Mouse (Mus musculus) thymus, adult 2 months (tissue): ENCODE measurements at regions not wholly inside any gene's neighbourhood (a gene's known extent, or its start where the extent isn't known, plus 50 kb on each side); places are given as distances from the start of the nearest gene placed in this dataset.

ENCODE experiments used
- CTCF ChIP-seq: fragments of 200-500 bp; IDR thresholded peaks from 2 replicates; pipeline ENCODE4 v1.5.1; 2012; ENCODE audit warnings: mild to moderate bottlenecking, control low read depth, low read length, moderate library complexity, borderline replicate concordance; ENCODE audit not compliant: control insufficient read depth, poor library complexity, insufficient read depth; ENCODE audit errors: extremely low read depth
- POLR2A ChIP-seq: fragments of 200-500 bp; IDR thresholded peaks from 2 replicates; pipeline ENCODE4 v1.6.1; 2012; ENCODE audit warnings: mild to moderate bottlenecking, low read length, control low read depth, moderate library complexity; ENCODE audit not compliant: control insufficient read depth, poor library complexity, insufficient read depth; ENCODE audit errors: extremely low read depth

DNA sequence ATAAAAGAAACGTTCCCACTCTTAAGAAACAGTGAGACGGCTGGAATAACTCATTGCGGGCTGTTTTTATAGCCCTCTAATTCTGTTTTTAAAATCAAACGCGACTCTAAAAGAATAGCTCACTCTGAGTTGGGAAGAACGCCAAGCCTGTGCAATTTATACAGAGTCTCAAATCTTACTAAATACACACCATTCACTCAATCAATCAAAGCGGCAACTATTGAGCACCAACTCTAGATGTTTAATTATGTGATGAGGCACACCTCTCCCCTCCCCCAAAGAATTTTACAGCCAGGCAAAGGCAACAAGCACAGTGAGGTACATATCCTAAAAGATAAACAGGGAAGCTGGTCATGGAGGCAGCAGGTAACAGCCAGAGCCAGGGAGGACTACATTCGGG, 362.4 kb upstream of the Map3k7 start:
- TF ChIP-seq POLR2A = no peak
- TF ChIP-seq CTCF = no peak
